Comparison of ENCODE assay signal across 22 mouse cellular contexts in genomic region chr11:54698636-54699035, GRCm38 (mm10).
"Had no signal": no experiment of that assay in that cellular context is flagged by ENCODE, and none has a peak within 500 bp of the region (broad histone marks: within the 10 kb centered on the region; RNA-seq: fewer than 3 reads in every experiment).

No protein-coding gene starts in this region.

- H3K27ac ChIP-seq: heart, embryonic 10.5 days; hindbrain, embryonic 13.5 days; hindbrain, embryonic 15.5 days; hindbrain, postnatal 0 days; kidney, embryonic 15.5 days; kidney, postnatal 0 days; limb, embryonic 13.5 days; limb, embryonic 15.5 days had no signal

- DNase-seq: gastrocnemius, postnatal 14 days; gastrocnemius, postnatal 36 days; heart, adult 18-20 months; heart, postnatal 14 days; heart, postnatal 36 days; kidney, adult 11 months; kidney, adult 2 months; kidney, adult 9 months; kidney, postnatal 14 days; kidney, postnatal 36 days; layer of hippocampus, adult 9-11 months; layer of hippocampus, postnatal 36 days; left cerebral cortex, postnatal 4 days had no signal

- H3K27me3 ChIP-seq: heart, embryonic 12.5 days; hindbrain, embryonic 13.5 days; hindbrain, embryonic 15.5 days; kidney, embryonic 15.5 days; limb, embryonic 13.5 days; limb, embryonic 15.5 days had no signal

- H3K4me1 ChIP-seq: heart, embryonic 10.5 days; heart, embryonic 12.5 days; hindbrain, embryonic 13.5 days; hindbrain, embryonic 15.5 days; kidney, embryonic 15.5 days; limb, embryonic 13.5 days; limb, embryonic 15.5 days had no signal

- H3K4me3 ChIP-seq: heart, embryonic 10.5 days; heart, embryonic 12.5 days; hindbrain, embryonic 13.5 days; hindbrain, embryonic 15.5 days; kidney, embryonic 15.5 days; limb, embryonic 13.5 days; limb, embryonic 15.5 days had no signal
